Mouse (Mus musculus): ENCODE results near the gene 3110040M04Rik.
"Not testable (repeated sequence)": the region's sequence is repeated elsewhere in the genome, so short reads cannot be mapped to it uniquely, and the experiment has no call there.

Gene 3110040M04Rik

GRCm38 (mm10) chr1:151192739-151193138 is 11.2 kb upstream of the 3110040M04Rik start:
- DNase-seq (ENCODE audit: low spot score), result not testable (repeated sequence)

DNA sequence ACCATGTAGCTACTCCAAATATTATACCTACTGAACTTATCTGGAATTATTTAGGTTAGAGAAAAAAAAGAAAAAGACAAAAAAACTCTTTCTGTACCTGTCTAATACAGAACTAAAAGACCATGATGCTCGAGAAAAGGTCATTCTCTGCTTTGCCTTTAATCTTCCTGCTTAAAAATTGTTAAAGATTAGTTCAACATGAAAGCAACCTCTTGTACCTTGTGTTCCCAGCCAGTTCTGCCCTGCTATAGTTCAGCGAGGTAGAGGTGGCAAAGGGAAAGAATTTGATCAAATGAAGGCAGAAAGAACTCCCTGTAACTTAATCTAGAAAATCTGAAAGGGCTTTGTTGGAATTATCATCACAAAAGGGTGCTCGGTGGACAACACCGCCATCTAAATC is 7.9 kb upstream of the 3110040M04Rik start:
- not testable (repeated sequence) for DNase-seq (ENCODE audit: low spot score)

GRCm38 (mm10) chr1:151196690-151197089 is 7.2 kb upstream of the 3110040M04Rik start:
- DNase-seq (ENCODE audit: low spot score), result not testable (repeated sequence)

- not testable (repeated sequence) for DNase-seq (ENCODE audit: low spot score)
These were observed 5.8 kb upstream of the 3110040M04Rik start, which contains the start of gene Gm47995 for GRCm38 (mm10) chr1:151198120-151198519. TSS of gene Gm47995 (plus strand) at chr1:151198448.

DNA sequence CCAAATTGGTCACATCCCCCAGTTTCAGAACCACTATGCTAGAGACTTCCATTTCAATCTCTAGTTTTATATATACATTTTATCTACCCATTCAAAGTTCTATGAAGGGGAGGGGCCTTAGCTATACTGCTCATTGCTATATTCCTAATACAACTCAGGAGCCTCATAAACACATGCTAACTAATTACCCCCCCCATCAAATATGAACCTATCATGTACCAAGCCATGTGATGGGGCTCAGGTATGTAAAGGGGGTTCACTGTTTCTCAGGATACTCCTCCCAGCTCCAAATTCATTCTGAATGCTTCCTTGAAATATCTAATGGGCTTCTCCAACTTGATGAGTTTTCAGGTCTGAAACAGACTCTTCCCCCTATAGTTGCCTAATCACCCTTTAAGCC is 3.3 kb upstream of the 3110040M04Rik start:
- DNase-seq (ENCODE audit: low spot score), result not testable (repeated sequence)

- DNase-seq (ENCODE audit: low spot score), result not testable (repeated sequence)
These were observed 1.1 kb upstream of the 3110040M04Rik start for GRCm38 (mm10) chr1:151202771-151203170.

GRCm38 (mm10) chr1:151208493-151208892 is 4.6 kb downstream of the 3110040M04Rik start:
- DNase-seq (ENCODE audit: low spot score), result not testable (repeated sequence)

DNA sequence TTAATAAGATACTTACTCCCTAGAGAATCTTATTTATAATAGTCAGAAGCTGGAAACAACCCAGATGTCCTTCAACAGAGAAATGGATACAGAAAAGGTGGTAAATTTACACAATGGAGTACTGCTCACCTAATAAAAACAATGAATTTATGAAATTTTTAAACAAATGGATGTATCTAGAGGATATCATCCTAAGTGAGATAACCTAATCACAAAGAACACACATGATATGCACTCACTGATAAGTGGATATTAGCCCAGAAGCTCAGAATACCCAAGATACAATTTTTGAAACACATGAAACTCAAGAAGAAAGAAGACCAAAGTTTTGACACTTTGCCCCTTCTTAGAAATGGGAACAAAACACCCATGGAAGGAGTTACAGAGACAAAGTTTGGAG is 5.0 kb downstream of the 3110040M04Rik start:
- not testable (repeated sequence) for DNase-seq (ENCODE audit: low spot score)

DNA sequence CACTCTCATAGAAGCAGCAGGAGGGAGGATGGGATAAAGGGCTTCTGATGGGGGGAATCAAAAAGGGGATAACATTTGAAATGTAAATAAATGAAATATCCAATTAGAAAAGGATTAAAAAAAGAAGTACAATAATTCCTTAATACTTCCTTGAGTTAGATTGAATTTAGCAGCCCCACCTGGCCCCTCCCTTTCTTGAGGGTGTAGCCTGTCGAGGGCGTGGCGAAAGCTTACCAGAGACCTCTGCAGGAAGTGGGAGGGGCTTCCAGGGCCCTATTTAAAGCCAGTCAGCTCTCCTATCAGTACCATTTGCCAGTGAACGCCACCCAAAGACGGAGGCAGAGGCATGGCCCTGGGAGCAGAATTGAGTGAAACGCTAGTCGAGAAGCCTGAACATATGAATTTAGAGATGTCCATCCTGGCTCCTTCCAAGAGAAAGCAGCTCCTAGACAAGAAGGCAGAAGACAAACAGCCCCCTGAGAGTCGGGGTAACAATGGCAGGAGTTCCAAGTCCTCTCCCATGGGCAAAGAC is 6.0 kb downstream of the 3110040M04Rik start, which contains the start of gene Gm47996:
Gene Gm47996, plus strand, starts transcription at position 308 of the 532 bp plus-strand sequence.
- DNase-seq (ENCODE audit: low spot score), result not testable (repeated sequence)

DNA sequence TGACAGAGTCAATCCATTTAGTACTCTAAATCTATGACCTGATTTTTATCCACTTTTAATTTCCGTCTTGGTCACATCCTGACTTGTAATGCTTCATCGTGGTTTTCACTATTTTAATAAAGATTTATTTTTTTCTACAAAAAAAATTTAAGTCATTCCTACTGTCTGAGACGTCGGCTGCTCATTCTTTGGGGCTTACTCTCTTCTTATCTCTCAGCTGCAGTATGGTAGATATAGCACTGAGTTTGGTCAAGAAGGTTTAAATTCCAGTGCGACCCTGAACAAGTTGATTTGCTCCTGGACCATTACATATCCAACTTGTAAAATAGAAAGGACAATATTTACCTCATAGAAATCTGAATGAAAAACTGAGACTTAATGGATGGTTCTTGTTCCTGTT is 7.7 kb downstream of the 3110040M04Rik start:
- not testable (repeated sequence) for DNase-seq (ENCODE audit: low spot score)

- DNase-seq (ENCODE audit: low spot score), result no peak
These were observed 10.9 kb downstream of the 3110040M04Rik start for GRCm38 (mm10) chr1:151214862-151215261.

DNA sequence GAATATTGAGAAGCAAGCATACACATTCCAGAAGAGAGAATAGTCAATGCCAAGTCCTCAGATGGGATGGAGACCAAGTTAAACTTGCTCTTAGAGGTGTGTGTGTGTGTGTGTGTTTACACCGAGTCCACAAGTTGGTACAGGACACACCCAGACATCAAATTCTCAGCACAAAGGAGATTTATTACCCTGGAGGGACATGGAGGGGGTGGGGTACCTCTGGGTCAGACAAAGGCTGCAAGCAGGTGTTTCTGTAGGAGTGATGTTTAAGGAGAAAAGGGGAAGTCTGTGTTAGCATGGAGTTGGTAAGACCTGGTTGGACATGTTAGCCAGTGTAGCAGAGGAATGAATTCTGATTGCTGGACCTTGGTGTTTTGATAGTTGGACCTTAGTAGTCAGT is 12.1 kb downstream of the 3110040M04Rik start:
- no peak for DNase-seq (ENCODE audit: low spot score)

DNA sequence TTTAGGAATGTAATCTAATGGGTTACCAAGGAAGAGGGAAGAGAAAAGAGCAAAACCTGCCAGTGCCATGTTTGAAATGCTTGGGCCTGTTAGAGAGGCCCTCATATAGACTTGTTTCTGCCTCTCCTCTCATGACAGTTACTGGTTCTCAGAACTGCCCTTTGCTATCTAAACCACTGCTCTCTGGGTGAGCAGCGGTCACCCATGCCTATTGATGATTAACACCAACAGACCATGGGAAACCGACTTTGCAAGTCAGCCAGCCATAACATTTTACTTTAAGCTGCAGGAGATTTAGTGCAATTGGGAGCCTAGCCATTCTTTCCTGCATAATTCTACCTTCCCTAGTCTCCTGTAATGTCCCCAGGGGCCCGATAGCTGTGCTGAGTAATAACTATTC is 12.5 kb downstream of the 3110040M04Rik start:
- DNase-seq (ENCODE audit: low spot score), result no peak

DNA sequence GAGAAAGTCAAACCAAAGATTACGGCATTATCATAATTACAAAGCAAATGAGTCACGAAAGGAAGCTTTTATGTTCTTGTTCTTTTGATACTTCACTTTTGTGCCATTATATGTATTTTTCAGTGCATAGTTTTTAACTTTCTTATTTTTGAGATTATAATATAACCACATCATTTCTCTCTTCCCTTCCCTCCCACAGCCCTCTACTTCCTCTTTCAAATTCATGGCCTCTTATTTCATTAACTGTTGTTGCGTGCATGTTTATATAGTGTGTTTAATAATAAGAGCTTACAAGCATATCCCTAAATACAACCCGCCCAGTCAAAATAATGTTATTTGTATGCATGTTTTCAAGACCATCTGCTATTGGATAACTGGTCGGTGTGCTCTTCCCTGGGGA is 15.1 kb downstream of the 3110040M04Rik start:
- DNase-seq (ENCODE audit: low spot score), result no peak

GRCm38 (mm10) chr1:151220098-151220497 is 16.2 kb downstream of the 3110040M04Rik start:
- no peak for DNase-seq (ENCODE audit: low spot score)

DNA sequence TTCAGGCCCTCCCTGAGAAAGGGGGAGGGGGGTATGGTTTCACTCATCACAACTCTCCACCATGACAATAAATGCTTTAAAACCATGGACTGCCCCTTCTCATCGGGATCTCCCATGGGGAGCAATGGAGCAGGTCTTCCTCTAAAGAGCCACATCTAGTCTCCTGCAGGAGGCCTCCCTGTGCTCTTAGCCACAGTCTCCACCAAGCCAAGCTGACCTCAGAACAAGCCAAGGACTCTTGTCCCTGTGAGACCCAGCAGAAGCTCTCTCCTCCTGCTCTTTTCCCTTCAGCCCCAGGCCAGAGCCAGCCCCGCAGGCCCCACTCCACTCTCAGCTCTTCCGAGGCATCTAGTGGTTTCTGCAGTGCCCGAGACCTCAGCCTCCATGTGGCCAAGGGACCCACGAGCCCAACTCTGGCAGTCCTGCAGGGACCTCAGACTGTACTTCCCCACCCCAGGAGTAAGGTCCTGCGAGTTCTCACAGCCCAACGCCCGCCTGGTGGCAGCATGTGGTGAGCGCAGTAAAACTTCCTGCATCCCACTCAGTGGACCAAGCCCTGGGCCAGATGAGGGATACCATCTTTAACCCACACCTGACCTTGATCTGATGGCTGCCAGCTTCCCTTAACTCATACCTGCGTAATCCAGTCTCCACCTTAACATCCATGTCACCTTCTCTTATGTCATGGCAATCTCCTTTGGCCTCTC is 18.8 kb downstream of the 3110040M04Rik start:
- no peak for DNase-seq (ENCODE audit: low spot score)

- DNase-seq (ENCODE audit: low spot score), result no peak
These were observed 19.5 kb downstream of the 3110040M04Rik start for GRCm38 (mm10) chr1:151223377-151223776.

GRCm38 (mm10) chr1:151224536-151224935 is 20.6 kb downstream of the 3110040M04Rik start:
- DNase-seq (ENCODE audit: low spot score), result no peak

GRCm38 (mm10) chr1:151227506-151227905 is 23.6 kb downstream of the 3110040M04Rik start:
- DNase-seq (ENCODE audit: low spot score), result no peak

GRCm38 (mm10) chr1:151228320-151228989 is 24.5 kb downstream of the 3110040M04Rik start:
- no peak for DNase-seq (ENCODE audit: low spot score)

- no peak for DNase-seq (ENCODE audit: low spot score)
These were observed 28.4 kb downstream of the 3110040M04Rik start for GRCm38 (mm10) chr1:151232346-151232745.

GRCm38 (mm10) chr1:151233756-151234155 is 29.8 kb downstream of the 3110040M04Rik start:
- no peak for DNase-seq (ENCODE audit: low spot score)

DNA sequence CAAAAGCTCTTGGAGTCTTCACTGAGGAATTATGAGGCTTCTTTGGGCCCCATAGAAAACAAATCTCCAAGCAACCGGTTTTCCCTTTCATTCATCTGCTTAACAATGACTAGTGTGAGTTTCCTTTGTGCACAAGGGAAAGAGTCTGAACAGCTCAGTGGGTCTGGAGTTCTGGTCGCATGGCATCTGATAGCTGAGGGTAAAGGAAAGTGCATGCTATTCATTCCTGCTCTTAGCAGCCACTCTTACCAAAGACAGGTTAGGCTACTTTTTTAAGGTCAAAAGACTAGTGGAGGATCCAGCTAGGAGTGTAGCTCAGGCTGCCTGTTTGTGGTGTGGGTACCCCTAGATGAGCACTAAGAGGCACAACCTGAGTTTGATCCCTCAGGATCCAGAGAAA is 31.7 kb downstream of the 3110040M04Rik start:
- DNase-seq (ENCODE audit: low spot score), result no peak
